Mouse (Mus musculus) NIH3T3 (cell line): Measurements from ENCODE around the gene Grk3.
A peak's percentile ranks its signal among the peaks of the same experiment; 100 is the strongest.

ENCODE experiments used
- DNase-seq: peaks from one replicate; pipeline ENCODE4 v3.0.0-alpha.2; 2012; ENCODE audit warnings: low read depth

The Grk3 gene

DNA sequence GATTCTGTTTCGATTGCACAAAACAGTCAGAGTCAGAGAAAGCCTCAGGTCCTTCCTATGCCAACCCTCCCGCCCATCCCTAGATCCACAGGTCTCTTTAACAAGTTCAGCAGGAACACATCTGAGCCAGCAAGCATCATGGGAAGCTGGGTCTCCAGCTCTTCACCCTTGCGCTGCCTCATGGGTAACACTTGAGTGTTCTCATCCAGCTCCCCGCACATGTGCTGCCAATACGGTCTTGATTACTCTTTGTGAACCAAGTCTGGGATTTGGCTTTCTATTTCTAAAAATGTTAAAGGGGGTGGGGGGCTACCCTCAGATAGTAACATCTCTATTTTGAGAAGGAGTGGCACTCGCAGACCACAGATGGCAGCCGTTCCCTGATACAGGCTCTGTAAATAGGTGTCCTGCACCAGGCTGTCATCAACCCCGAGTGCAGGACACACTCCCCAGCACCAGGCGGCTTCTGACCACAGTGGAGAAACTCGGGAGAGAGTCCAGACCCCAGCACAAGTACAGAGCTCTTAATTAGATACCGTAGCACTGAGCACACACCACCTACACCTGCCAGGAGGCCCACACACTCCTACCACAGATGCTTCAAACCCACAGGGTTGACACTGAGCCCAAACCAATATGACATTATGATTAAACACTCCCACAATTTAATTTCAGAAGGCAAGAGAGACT lies 82.6 kb downstream of the Grk3 start:
- DNase-seq = no peak

DNA sequence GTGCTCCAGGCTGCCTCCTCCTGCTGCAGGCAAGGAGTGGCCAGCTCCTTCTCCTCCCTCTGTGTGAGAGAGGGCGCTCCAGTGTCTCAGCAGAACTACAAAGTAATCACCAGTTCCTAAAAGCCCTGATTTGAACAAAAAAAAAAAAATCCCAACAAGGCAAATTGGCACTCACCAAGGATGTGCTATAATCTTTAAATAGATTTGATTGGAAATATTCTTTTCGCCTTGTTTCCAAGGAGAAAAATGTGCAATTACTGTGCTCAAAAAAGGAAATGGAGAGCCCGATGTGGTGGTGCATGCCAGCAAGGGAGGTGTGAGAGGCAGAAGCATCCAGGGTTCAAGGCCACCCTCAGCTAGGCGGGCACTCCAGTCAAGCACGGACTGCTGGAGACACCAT lies 83.7 kb downstream of the Grk3 start:
- no peak for DNase-seq

DNA sequence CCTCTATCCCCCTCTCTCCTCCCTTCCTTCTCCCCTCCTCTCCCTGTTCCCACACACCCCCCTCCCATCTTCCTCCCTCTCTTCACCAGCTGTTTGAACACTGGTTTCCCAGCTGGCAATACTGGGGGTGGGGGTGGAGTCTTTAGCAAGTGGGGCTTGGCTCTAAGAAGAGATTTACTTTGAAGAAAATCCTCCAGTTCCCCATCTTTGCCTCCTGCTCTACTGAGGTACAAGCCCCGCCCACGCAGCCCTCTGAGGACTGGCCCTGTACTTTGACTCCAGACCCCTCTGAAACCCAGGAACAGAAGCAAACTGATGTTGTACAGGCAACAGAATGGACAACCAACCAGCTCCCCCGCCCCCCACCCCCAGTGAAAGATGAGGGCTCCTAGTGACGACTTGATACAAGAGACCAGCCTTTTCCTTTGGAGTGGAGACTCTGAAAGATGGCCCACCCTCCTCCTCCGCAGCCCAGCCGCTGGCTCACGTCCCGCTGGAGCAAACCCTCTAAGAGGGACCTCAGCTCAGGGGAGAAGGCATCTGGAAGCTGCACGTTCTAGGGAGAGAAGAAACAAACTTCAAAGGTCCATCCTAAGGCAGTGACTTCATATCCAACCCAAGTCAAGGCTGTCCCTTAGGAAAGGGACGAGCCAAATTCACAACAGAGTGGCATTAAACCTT lies 87.2 kb downstream of the Grk3 start:
- no peak for DNase-seq

DNA sequence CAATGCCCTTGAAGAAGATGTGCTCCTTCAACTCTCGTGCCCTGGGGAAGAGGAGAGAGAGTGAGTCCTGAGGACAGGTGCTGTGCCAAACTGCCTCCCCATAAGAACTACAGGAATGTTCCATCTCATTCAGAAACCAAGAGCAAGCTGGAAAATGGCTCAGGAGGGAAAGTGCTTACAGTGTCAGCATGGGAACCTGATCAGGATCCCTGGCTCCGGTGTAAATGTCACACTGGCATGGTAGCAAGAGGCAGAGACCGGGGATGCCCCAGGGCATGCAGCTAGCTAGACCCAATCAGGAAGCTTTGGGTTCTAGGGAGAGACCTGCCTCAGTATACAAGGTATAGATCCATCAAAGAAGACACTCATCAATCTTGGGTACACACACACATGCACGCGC lies 90.2 kb downstream of the Grk3 start:
- DNase-seq = no peak

DNA sequence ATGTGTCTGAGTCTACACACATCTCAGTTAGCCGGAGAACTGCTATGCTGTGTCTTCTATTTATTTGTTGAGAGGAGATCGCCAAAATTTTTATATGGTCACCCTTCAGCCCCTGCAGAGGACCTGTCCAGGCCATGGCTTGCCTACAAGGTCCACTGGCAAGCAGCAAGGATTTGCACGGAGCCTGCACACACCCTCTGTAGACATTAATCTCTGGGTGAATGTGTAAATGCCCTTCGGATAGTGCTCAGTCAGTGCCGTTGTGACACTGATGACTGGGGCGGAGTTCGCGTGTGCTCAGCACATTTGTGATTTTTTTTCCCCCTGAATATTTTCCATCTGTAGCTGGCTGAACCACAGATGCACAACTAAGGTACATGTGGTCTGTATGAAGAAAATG lies 90.8 kb downstream of the Grk3 start:
- DNase-seq = no peak

DNA sequence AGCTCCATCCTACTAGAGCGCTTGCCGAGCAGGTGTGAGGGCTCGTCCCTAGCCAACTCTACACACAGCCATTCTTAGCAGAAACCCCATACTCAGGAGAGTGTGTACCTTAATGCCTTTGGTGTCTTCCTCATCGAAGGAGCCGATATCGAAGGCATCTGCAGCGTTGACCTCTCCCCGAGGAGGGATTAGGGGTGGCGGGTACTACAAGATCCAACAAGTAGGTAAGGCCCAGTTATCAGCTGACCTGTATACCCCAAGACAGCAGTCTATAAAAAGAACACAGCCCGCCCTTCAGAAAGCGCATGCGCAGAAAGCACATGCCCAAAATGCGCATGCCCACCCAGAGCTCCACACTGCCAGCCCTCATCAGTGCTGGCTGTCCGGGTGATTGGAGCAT lies 91.8 kb downstream of the Grk3 start:
- DNase-seq = no peak

DNA sequence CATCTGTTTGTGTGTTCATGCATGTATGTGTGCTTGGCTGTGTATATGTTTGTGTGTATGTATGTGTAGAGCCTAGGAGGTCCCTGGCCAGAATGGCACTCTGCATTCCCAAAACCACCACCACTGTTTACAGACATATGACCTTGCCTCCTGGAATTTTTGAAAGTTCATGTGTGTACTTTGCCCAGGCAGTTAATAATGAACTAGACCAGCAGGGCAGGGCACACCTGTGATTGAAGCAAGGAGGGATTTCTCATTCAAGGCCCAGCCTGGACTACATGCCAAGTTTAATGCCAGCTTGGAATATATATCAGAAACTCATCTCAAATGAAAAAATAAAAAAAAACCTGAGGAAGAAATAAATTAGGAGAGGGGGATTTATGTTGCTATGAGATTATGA lies 93.7 kb downstream of the Grk3 start:
- no peak for DNase-seq

DNA sequence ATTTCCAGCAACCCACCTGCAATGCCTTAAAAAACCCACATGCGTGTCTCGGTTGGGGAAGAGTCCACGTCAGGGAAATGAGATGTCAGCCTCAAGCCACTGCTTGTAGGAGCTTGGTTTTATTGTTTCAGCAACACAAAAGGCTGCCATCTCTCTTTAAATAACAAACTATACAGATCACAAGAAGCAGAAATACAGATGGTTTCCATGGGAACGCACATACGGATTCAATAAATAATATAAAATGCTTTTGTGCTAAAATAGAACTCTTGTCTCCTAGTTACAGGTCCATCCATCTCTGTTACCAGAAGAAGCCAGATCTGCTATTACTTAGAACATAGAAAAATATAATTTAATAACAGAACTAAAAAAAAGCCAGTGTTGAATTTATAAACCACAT lies 105.2 kb downstream of the Grk3 start:
- DNase-seq = no peak

DNA sequence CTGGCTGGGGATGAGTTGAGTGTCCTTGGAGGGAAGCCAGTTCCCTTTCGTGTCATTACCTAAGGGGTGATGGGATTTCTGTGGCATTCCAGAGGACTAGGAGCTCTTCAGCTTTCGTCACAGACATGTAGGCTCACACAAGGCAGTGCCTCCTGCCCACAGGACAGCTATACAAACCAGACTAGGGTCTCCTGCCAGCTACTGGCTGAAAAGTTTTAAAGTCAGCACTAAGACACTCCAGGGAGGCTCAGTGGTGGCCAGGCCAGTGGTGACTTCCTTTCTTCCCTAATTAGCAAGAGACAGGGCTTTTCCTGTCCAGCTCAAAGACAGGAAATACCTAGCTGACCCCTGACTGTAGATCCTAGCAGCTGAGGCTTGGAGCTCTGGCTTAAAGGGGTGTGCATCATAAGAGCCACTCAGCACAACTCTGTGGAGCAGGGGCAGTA lies 107.4 kb downstream of the Grk3 start:
- no peak for DNase-seq

DNA sequence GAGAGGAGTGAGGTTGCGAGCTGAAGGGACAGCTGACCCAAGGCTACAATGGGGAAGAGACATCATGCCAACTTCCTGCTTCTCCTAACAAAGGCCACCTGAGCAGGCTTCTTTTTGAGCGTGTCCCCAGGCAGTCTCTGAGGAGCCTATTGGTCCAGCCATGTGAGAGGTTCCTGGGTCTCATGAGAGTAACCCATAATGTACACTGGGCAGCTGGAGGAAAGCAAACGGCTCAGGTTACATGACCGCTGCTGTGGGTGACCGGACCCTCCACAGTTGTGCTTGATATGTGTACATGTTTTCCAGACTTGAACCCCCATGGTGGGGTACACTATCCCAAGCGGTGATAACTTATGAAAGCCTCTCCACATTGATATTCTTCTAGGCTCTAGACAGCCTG lies 108.1 kb downstream of the Grk3 start:
- no peak for DNase-seq

DNA sequence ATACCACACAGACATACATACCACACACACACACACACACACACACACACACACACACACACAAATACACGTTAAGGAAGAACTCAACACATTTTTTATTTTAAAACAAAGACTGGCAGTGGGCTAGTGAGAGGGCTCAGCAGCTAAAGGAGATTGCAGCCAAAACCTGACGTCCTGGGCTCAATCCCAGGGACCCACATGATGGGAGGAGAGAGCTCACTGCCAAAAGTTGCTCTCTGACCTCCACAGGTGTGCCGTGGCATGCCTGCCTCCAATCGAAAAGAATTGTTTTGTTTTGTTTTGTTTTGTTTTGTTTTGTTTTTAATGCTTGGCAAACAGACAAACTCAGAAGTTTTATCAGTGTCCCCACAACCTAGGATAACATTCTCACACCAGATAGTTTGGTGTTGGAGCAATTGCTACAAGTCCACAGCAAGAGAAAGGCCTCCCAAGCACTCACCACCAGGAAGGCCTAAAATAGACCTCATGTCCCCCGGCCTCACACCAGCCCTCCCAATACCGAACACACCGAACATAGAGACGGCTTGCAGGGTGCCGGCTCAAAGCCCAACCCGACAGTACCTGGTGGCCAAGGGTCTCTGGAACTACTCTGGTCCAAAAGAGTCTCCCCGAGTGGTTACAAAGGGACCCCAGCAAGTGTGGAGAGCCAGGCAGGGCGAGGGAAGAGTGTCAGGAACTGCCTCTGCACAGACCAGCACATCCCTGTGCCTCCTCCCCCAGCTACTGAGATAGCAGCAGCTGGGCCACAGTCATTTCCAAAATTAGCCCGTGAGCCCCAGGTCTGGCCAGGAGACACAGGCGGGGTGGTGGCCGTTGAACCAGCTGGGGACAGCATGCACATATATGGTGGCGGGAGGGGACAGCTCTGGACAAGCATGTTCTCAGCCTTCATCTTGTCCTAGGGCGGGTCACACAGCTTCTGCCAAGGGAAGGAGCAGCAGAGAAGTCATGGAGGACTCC lies 119.6 kb downstream of the Grk3 start, which contains the start of gene Myo18b:
Gene Myo18b (minus strand): TSS at position 689 of the 981 bp plus-strand sequence.
- DNase-seq = no peak

DNA sequence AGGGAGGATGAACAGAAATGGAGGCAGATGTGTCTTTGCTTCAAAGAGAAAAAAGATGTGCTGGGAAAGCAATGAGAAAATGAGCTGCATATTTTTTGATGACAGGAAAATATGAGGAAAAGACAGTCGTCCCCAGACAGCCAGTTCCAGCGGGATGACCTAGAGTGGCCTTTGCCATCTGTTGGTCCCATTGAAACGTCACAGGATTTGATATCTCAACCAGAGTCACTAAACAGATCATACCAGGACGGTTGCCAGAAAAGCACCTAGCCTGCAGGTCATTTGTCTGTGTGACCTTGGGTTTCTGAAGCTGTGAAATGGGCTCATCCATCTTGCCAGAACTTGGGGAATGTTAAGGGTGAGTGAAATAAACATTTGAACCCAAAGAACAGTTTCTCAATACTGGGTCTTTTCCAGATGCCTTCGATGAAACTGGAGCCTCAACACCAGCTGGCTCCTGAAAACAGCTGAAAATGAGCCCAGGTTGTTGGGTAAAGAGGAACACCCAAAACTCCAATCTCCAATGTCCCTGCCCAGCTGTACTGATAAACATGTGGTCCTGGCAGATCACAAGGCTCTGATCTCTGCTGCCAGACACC lies 122.0 kb downstream of the Grk3 start:
- no peak for DNase-seq

DNA sequence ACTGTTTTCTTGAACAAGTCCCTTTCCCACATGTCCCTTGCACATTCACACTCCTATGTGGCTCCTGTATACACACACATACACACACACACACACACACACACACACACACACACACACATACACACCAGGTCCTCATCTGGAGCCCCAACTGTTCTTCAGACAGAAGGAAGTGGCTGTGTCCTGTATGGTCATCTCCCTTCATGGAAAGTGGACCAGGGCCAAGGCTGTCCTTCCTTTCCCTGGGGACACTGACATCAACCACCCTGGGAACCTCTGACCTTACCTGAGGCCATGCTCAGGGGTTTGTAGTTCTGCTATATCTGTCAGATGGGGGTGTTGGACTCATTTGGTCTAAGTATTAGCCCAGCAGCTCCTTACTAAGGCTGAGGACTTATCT lies 123.2 kb downstream of the Grk3 start:
- no peak for DNase-seq

DNA sequence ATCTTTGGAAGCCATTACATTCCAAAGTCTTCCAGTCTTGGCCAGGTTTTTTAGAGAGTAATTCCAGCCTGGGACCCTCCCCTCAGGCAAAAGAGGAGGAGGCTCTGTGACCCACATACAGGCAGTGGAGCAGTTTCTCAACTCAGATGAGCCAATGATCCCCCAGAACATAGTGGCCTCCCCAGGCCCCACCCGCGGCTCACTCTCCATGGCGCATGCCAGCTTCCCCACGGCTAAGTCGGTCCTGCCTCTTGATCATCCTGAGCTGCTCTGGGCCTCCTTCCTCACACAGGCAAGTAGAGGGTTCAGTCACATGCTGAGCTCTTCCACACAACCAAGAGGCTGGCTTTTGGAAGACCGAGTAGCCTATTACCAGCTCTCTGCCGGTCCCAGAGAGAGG lies 126.9 kb downstream of the Grk3 start:
- no peak for DNase-seq

DNA sequence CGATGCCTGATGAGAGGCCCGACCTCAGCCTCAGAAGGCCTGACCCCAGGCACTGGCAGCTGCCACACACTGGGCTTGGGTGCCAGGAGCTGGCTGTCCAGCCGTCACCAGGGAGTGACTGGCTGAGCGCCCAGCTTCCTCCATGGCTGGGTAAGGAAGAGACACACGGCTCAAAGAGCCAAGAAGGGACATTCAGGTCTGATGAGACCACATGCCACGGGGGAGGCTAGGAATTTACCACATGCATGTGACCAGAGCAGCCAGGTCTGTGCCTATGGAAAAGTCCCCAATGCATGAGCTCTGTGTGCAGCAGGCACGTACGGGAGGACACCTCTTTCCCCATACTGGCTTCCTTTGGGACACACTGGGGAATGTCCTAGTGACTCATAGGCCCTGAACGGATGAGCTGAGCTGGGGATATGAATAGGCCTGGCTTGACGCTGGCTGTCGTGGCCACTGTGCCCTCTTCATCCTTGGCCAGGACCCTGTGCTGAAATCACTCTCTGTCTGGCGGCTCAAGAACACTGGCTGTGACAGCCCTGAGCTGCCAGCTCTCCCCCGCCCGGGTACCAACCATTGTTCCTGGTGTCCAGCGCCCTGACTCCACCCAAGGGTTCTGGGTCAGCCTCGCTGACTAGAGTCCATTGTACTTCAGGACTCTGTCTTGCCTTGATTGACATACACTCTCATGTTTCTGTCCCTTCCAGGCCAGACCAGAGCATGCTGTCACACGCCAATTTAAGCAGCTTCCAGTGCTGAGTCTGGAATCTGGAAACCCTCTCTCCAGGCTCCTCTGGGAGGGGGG lies 128.7 kb downstream of the Grk3 start:
- DNase-seq = no peak

DNA sequence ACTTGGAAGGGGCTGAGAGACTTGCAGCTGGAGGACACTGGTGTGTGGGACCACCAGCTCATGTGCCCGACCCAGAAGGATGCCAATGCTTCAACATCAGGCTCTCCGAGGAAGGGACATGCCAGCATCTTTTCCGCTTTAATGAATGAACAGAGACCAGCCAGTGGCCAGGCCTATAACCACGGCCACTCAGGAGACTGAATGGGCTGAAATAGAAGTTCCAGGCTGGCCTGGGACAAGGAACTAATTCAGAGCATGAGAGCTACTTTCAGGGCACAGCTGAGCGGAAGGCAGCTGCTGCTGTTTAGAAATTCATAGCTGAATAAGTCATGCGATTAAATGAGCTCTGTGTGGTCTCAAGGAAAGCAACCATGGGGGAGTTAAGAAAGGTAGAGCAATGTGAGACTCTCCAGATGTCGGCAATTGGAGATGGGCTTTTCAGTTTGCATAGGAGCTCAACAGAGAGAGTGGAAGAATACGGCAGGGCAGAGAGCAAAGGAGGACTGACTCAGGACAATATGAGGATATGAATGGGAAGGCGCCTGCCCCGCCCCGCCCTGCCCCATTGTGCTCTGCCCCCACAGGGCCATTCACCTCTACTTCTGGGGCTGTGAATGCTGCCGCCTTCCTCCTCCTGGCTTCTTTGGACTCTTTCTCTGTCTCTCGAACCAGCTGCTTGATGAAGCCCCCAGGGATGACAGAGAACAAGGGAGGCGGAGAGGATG lies 138.0 kb downstream of the Grk3 start:
- no peak for DNase-seq

DNA sequence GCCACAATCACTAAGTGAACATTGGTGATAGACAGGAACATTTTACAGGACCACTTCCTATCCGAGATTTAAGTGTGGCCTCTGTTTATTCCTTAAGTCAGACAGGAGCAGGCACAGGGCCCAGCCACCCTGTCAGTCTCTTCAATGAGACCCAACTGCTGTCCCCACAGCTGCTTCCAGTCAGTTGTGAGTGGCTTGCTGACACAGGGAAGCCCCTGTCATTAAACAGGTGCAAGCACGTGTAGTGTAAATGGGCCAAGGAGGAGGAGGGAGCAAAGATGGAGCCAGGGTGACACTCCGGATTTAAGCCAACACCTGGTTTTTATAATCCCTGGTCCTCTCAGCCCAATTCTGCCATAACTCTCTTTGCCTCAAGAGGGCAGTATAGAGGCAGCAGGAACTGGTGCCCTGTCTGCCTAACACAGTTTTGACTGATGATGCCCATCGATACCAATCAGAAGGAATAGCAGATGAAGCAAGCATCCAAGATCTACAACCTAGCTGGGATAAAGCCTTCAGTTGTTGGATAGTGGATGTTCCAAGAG lies 138.7 kb downstream of the Grk3 start:
- DNase-seq = peak; percentile 33

DNA sequence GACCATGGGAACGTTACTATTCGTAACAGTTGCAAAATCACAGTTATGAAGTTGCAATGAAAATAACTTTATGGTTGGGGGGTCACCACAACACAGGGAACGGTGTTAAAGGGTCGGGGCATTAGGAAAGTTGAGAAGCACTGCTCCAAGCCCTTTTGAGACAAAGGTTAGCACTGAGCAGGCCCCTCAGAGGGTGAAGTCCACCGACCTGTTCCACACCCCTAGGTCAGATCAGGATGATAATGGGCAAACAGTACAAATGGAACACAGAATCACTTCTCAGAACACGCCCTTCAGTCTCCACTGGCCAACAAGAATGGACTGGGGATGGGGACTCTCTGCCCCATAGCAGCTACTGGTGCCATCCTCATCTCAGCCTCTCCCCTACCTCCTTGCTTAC lies 142.6 kb downstream of the Grk3 start:
- DNase-seq = no peak

DNA sequence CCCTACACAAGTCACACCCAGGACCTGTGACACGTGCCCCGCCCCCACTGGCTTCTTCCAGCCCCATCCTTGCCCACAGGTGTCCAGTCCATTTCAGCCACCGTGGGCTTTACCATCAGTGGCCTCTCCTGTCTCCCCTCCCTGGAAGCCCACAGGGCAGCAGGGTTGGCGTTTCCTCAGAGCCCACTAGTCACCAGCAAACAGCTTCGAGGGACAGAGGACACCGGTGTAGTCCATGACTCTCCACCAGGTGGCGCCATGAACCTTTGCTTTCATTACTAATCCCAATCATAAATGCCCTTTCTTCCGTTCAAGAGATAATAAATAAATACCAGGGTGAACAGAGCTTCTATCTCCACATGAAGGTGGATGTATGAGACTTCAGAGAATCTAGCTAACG lies 144.9 kb downstream of the Grk3 start:
- DNase-seq = peak; percentile 65

DNA sequence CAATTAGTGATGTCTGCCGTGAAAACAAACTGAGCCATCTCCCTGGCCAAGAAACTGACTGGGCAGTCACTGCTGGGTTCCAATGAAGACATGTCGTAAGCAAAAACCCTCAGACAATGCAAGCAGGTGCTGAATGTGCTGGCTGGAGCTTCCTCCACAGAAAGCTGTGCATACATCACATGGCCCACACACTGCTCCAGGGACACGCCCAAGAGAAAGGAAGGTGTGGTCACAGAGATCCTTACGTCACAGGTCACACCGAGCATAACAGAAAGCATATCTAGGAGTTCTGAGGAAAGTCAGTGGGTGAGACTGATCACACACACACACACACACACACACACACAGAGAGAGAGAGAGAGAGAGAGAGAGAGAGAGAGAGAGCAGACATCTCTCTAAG lies 147.0 kb downstream of the Grk3 start:
- no peak for DNase-seq
